Mouse (Mus musculus): Measurements from ENCODE around the gene Elmod1. TPM values are rescaled to one million over a fixed set of nuclear protein-coding genes. Genes with fewer than 3 reads are reported as not detected.

Gene Elmod1
- polyA plus RNA-seq, 1 experiment from 2014 or later = 0.70 TPM

DNA sequence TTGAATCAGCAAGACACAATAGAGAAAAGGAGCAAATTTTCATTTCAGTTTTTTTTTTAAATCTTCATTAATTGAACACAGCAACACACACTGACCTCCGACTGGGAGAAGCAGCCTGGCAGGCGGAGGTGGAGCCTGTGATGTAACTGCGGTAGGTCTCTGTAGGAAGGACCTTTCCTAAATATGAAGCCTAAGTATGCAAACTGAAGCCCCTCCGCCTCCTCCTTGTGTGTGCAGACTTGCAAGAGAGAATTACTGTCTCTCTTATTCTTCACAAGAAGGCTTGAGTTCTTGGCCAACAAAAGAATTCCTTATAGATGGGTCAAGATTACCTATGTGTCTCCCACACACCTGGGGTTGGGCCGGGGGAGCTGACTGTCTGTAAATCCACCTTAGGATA, 1.9 kb downstream of the Elmod1 start:
- Histone ChIP-seq H3K27me3 (ENCODE audit: control insufficient read depth, insufficient read depth, low read depth, low read length) (peaks cover 31% of the 10 kb centered on the region), H3K36me3 (ENCODE audit: control insufficient read depth, insufficient read depth, low read length) (no peaks in the 10 kb centered on the region), H3K27ac (ENCODE audit: low read length) (no peak overlapping the region), H3K4me3 (ENCODE audit: low read length) (no peak overlapping the region), H3K9ac (ENCODE audit: low read length) (no peak overlapping the region), H3K9me3 (ENCODE audit: control insufficient read depth, low read length) (no peaks in the 10 kb centered on the region), H3K4me1 (replicated peaks; ENCODE audit: control insufficient read depth, insufficient read depth, low read length) (peaks cover 9% of the 10 kb centered on the region), H3K4me2 (ENCODE audit: low read depth, low read length) (no peak overlapping the region)
- WGBS = 61% methylated on average over 5 of the region's 5 CpGs
- ATAC-seq (ENCODE audit: low read depth) = no peak

- no peak for ATAC-seq (ENCODE audit: low read depth)
- H3K9me3 ChIP-seq (ENCODE audit: control insufficient read depth, low read length) = no peaks in the 10 kb centered on the region
- H3K9ac ChIP-seq (ENCODE audit: low read length) = no peak overlapping the region
- H3K4me1 ChIP-seq (replicated peaks; ENCODE audit: control insufficient read depth, insufficient read depth, low read length) = peaks cover 9% of the 10 kb centered on the region
- no peak overlapping the region for H3K4me2 ChIP-seq (ENCODE audit: low read depth, low read length)
- no peak overlapping the region for H3K27ac ChIP-seq (ENCODE audit: low read length)
- H3K27me3 ChIP-seq (ENCODE audit: control insufficient read depth, insufficient read depth, low read depth, low read length) = peaks cover 31% of the 10 kb centered on the region
- no peak overlapping the region for H3K4me3 ChIP-seq (ENCODE audit: low read length)
- H3K36me3 ChIP-seq (ENCODE audit: control insufficient read depth, insufficient read depth, low read length) = no peaks in the 10 kb centered on the region
Measured at GRCm38 (mm10) chr9:53972358-53972757, 2.7 kb downstream of the Elmod1 start.

DNA sequence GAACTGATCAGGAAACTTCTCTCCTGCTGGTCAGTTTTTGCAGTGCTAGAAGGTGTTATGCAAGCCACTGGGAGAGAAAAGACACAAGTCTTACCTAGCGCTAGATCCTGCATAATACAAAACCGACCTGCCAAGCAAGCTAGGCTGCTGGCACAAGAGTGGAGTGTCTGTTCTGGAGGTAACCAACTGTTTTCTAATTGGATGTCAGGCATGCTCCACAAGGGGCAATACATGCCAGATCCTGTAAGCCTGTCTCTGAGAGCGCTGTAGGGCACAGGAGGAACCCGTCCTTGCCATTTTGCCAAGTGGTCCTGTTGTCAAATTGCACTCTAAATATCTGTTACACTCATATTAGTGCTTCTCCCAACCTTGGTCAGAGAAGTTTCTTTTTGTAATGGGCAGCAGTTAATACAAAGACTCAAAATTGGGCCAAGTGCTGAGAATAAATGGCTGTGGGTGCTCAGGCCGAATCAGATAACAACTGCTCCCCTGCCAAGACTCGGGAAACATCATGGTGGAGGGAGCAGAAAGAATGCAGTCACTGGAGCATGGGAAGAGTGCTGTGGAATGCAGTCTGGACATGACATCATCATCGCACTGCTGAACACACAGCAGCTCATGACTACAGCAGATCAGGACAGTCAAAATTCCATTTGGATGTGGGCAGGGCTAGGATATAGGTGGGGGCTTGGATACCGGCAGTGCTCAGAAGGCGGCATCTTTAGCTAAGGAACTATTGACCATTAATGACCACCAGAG, 7.3 kb downstream of the Elmod1 start:
- H3K4me3 ChIP-seq (ENCODE audit: low read length) = no peak overlapping the region
- peaks cover 1% of the 10 kb centered on the region; the same call in 1 of the 2 replicates for H3K27me3 ChIP-seq (ENCODE audit: control insufficient read depth, insufficient read depth, low read depth, low read length)
- no peaks in the 10 kb centered on the region for H3K4me1 ChIP-seq (replicated peaks; ENCODE audit: control insufficient read depth, insufficient read depth, low read length)
- H3K4me2 ChIP-seq (ENCODE audit: low read depth, low read length) = no peak overlapping the region
- WGBS = 56% methylated on average over 9 of the region's 9 CpGs
- H3K36me3 ChIP-seq (ENCODE audit: control insufficient read depth, insufficient read depth, low read length) = no peaks in the 10 kb centered on the region
- no peaks in the 10 kb centered on the region for H3K9me3 ChIP-seq (ENCODE audit: control insufficient read depth, low read length)
- ATAC-seq (ENCODE audit: low read depth) = no peak
- no peak overlapping the region for H3K27ac ChIP-seq (ENCODE audit: low read length)
- no peak overlapping the region for H3K9ac ChIP-seq (ENCODE audit: low read length)

DNA sequence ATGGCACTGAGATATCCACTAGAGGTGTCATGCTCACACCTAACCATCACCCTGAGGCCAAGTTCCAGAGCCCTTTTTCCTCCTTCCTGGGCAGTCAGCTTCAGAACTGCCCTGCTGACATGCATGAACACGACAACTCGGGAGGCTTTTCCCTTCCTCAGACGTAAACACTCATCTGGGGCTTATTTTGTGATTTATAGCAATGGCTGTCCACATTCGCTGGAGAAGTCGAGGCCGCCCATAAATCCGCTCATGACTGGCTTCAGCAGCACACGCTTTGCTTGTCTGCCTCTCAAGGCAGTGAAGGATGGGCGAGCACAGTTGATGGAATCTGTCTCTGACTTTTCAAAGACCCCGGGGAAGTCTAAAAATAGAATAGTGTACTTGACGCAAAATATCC, 18.1 kb downstream of the Elmod1 start:
- Histone ChIP-seq H3K4me3 (ENCODE audit: low read length) (no peak overlapping the region), H3K4me2 (ENCODE audit: low read depth, low read length) (no peak overlapping the region), H3K36me3 (ENCODE audit: control insufficient read depth, insufficient read depth, low read length) (no peaks in the 10 kb centered on the region), H3K27me3 (ENCODE audit: control insufficient read depth, insufficient read depth, low read depth, low read length) (no peaks in the 10 kb centered on the region), H3K4me1 (replicated peaks; ENCODE audit: control insufficient read depth, insufficient read depth, low read length) (no peaks in the 10 kb centered on the region), H3K9me3 (ENCODE audit: control insufficient read depth, low read length) (no peaks in the 10 kb centered on the region), H3K9ac (ENCODE audit: low read length) (no peak overlapping the region), H3K27ac (ENCODE audit: low read length) (no peak overlapping the region)
- ATAC-seq (ENCODE audit: low read depth) = no peak
- 46% methylated on average over 11 of the region's 11 CpGs for WGBS

DNA sequence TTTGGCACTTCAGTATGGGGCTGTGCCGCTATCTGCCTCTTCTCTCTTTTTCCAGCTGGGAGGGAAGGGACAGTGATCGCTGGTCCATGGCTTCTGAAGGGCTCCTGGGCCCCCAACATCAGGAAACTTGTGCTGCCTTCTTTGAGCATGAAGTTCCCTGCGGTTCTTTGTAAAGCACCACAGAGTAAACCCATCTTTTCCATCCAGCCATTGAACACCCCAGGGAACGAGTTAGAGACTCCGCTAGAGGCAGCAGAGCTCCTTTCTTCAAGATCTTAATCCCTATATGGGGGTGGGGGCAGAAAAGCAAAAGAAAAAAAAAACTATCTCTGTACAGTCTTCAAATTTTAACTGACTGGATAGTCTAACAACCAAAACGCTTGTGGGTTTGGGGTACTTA, 20.2 kb downstream of the Elmod1 start:
- H3K4me1 ChIP-seq (replicated peaks; ENCODE audit: control insufficient read depth, insufficient read depth, low read length) = no peaks in the 10 kb centered on the region
- no peak overlapping the region for H3K27ac ChIP-seq (ENCODE audit: low read length)
- no peaks in the 10 kb centered on the region for H3K27me3 ChIP-seq (ENCODE audit: control insufficient read depth, insufficient read depth, low read depth, low read length)
- H3K4me3 ChIP-seq (ENCODE audit: low read length) = no peak overlapping the region
- H3K36me3 ChIP-seq (ENCODE audit: control insufficient read depth, insufficient read depth, low read length) = no peaks in the 10 kb centered on the region
- ATAC-seq (ENCODE audit: low read depth) = no peak
- WGBS = 27% methylated on average over 6 of the region's 6 CpGs
- no peak overlapping the region for H3K4me2 ChIP-seq (ENCODE audit: low read depth, low read length)
- no peaks in the 10 kb centered on the region for H3K9me3 ChIP-seq (ENCODE audit: control insufficient read depth, low read length)
- H3K9ac ChIP-seq (ENCODE audit: low read length) = no peak overlapping the region

DNA sequence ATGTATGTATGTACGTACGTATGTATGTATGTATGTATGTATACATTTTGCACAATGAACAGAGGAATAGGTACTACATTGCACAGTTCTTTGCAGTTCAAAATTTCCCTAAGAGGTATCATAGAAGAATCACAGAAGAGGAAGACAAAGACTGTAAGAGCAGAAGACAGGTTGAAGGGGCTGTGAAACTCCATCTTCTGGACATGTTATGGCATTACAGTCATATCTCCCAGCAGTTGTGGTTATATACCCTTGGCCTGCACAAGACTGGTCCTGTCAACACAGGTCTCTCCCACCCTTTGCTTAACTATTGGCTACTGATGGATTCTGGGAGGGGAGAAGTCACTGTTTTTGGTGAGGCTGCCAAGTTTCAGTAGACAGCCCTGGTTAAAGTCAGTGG, 27.6 kb downstream of the Elmod1 start:
- H3K4me1 ChIP-seq (replicated peaks; ENCODE audit: control insufficient read depth, insufficient read depth, low read length) = no peaks in the 10 kb centered on the region
- no peak overlapping the region for H3K4me3 ChIP-seq (ENCODE audit: low read length)
- ATAC-seq (ENCODE audit: low read depth) = no peak
- no peak overlapping the region for H3K4me2 ChIP-seq (ENCODE audit: low read depth, low read length)
- no peaks in the 10 kb centered on the region for H3K36me3 ChIP-seq (ENCODE audit: control insufficient read depth, insufficient read depth, low read length)
- H3K27me3 ChIP-seq (ENCODE audit: control insufficient read depth, insufficient read depth, low read depth, low read length) = no peaks in the 10 kb centered on the region
- H3K27ac ChIP-seq (ENCODE audit: low read length) = no peak overlapping the region
- no peaks in the 10 kb centered on the region for H3K9me3 ChIP-seq (ENCODE audit: control insufficient read depth, low read length)
- no peak overlapping the region for H3K9ac ChIP-seq (ENCODE audit: low read length)
- WGBS = 90% methylated on average over 2 of the region's 2 CpGs

- no peak overlapping the region for H3K9ac ChIP-seq (ENCODE audit: low read length)
- no peak overlapping the region for H3K4me3 ChIP-seq (ENCODE audit: low read length)
- WGBS = 44% methylated on average over 3 of the region's 3 CpGs
- no peak overlapping the region for H3K27ac ChIP-seq (ENCODE audit: low read length)
- no peaks in the 10 kb centered on the region for H3K27me3 ChIP-seq (ENCODE audit: control insufficient read depth, insufficient read depth, low read depth, low read length)
- no peaks in the 10 kb centered on the region for H3K4me1 ChIP-seq (replicated peaks; ENCODE audit: control insufficient read depth, insufficient read depth, low read length)
- H3K4me2 ChIP-seq (ENCODE audit: low read depth, low read length) = no peak overlapping the region
- peak; percentile 81; the same call in 1 of the 2 replicates for ATAC-seq (ENCODE audit: low read depth)
- H3K36me3 ChIP-seq (ENCODE audit: control insufficient read depth, insufficient read depth, low read length) = no peaks in the 10 kb centered on the region
- H3K9me3 ChIP-seq (ENCODE audit: control insufficient read depth, low read length) = no peaks in the 10 kb centered on the region
Measured at GRCm38 (mm10) chr9:53938555-53938954, 36.5 kb downstream of the Elmod1 start.

DNA sequence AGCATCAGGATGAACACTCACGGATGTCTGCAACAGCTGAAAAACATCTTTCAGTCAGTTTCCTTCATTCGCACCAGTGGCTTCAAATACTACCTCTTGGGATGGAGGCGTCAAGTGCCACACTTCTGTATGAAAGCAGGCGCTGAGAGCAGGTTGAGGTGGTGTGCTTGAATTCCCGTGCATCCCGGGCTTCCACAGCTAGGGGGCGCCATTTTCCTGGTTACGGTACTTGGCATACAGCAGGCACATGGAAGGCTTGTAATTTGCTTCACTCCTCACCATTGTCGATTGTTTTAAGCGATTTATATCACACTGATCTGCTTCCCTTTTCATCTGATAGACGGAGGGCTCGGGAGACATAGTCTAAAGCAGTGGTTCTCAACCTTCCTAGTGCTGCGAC, 40.9 kb downstream of the Elmod1 start:
- WGBS = 60% methylated on average over 13 of the region's 13 CpGs

DNA sequence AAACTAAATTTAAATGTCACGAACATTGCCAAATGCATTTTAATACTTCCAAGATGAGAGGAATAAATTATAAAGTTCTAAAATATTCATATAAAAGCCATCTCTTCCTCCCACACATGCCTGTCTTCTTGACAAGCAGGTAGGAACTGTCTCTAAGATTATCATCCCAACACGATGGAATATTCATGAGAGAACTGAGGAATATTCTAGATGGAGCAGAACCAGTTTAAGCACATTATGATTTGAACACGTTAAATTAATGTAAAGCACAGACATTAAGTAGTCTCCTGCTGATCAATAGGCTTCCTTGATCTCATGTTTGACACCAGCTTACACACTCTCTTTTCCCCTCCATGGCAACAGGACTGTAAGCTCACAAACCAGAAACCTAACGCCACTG, 41.7 kb downstream of the Elmod1 start:
- no peaks in the 10 kb centered on the region for H3K27me3 ChIP-seq (ENCODE audit: control insufficient read depth, insufficient read depth, low read depth, low read length)
- ATAC-seq (ENCODE audit: low read depth) = no peak
- no peak overlapping the region for H3K4me2 ChIP-seq (ENCODE audit: low read depth, low read length)
- H3K9me3 ChIP-seq (ENCODE audit: control insufficient read depth, low read length) = no peaks in the 10 kb centered on the region
- no peak overlapping the region for H3K4me3 ChIP-seq (ENCODE audit: low read length)
- H3K36me3 ChIP-seq (ENCODE audit: control insufficient read depth, insufficient read depth, low read length) = no peaks in the 10 kb centered on the region
- WGBS = 73% methylated on average over 4 of the region's 4 CpGs
- H3K27ac ChIP-seq (ENCODE audit: low read length) = no peak overlapping the region
- no peaks in the 10 kb centered on the region for H3K4me1 ChIP-seq (replicated peaks; ENCODE audit: control insufficient read depth, insufficient read depth, low read length)
- H3K9ac ChIP-seq (ENCODE audit: low read length) = no peak overlapping the region

More for the DNA sequence above, 40.9 kb downstream of the Elmod1 start:
- H3K9me3 ChIP-seq (ENCODE audit: control insufficient read depth, low read length) = no peaks in the 10 kb centered on the region
- H3K27me3 ChIP-seq (ENCODE audit: control insufficient read depth, insufficient read depth, low read depth, low read length) = no peaks in the 10 kb centered on the region
- ATAC-seq (ENCODE audit: low read depth) = no peak
- H3K4me3 ChIP-seq (ENCODE audit: low read length) = no peak overlapping the region
- no peaks in the 10 kb centered on the region for H3K4me1 ChIP-seq (replicated peaks; ENCODE audit: control insufficient read depth, insufficient read depth, low read length)
- no peaks in the 10 kb centered on the region for H3K36me3 ChIP-seq (ENCODE audit: control insufficient read depth, insufficient read depth, low read length)
- no peak overlapping the region for H3K9ac ChIP-seq (ENCODE audit: low read length)
- H3K27ac ChIP-seq (ENCODE audit: low read length) = no peak overlapping the region
- no peak overlapping the region for H3K4me2 ChIP-seq (ENCODE audit: low read depth, low read length)

- Histone ChIP-seq H3K4me2 (ENCODE audit: low read depth, low read length) (no peak overlapping the region), H3K9ac (ENCODE audit: low read length) (no peak overlapping the region), H3K27me3 (ENCODE audit: control insufficient read depth, insufficient read depth, low read depth, low read length) (no peaks in the 10 kb centered on the region), H3K9me3 (ENCODE audit: control insufficient read depth, low read length) (no peaks in the 10 kb centered on the region), H3K4me3 (ENCODE audit: low read length) (no peak overlapping the region), H3K4me1 (replicated peaks; ENCODE audit: control insufficient read depth, insufficient read depth, low read length) (no peaks in the 10 kb centered on the region), H3K36me3 (ENCODE audit: control insufficient read depth, insufficient read depth, low read length) (no peaks in the 10 kb centered on the region), H3K27ac (ENCODE audit: low read length) (no peak overlapping the region)
- no peak for ATAC-seq (ENCODE audit: low read depth)
- 8% methylated on average over 7 of the region's 7 CpGs for WGBS
Measured at GRCm38 (mm10) chr9:53930906-53931305, 44.2 kb downstream of the Elmod1 start.
